Mouse (Mus musculus) hindbrain, embryonic 13.5 days (tissue): ENCODE measurements around the gene Dhx30. TPM values are rescaled to one million over a fixed set of nuclear protein-coding genes. Genes with fewer than 3 reads are reported as not detected.
"Not testable (repeated sequence)": the region's sequence is repeated elsewhere in the genome, so short reads cannot be mapped to it uniquely, and the experiment has no call there.

ENCODE experiments used
- ATAC-seq: fragments of 200-750 bp; cut with Nextera tagmentation; 2 replicates; pipeline ENCODE4 v1.8.0; 2017; ENCODE audit warnings: moderate TSS enrichment; ENCODE audit not compliant: low FRiP score
- H3K27ac ChIP-seq: fragments of 300-500 bp; sonication (generic); 2 replicates; pipeline ENCODE4 v1.5.1; 2015; ENCODE audit warnings: inconsistent platforms, mild to moderate bottlenecking, moderate library complexity
- H3K27me3 ChIP-seq: fragments of 300-500 bp; sonication (generic); 2 replicates; pipeline ENCODE4 v1.6.1; 2015; ENCODE audit warnings: mild to moderate bottlenecking, inconsistent platforms
- H3K36me3 ChIP-seq: fragments of 300-500 bp; sonication (generic); 2 replicates; pipeline ENCODE4 v1.6.1; 2015; ENCODE audit warnings: mild to moderate bottlenecking, inconsistent platforms
- H3K4me1 ChIP-seq: fragments of 300-500 bp; sonication (generic); replicated peaks from 2 replicates; pipeline ENCODE4 v1.6.1; 2015; ENCODE audit warnings: inconsistent platforms
- H3K4me2 ChIP-seq: fragments of 300-500 bp; sonication (generic); 2 replicates; pipeline ENCODE4 v1.6.1; 2015; ENCODE audit warnings: inconsistent platforms, mild to moderate bottlenecking, moderate library complexity
- H3K4me3 ChIP-seq: fragments of 300-500 bp; sonication (generic); 2 replicates; pipeline ENCODE4 v1.5.1; 2015; ENCODE audit warnings: mild to moderate bottlenecking, inconsistent platforms
- H3K9ac ChIP-seq: fragments of 300-500 bp; sonication (generic); 2 replicates; pipeline ENCODE4 v1.6.1; 2015; ENCODE audit warnings: mild to moderate bottlenecking, inconsistent platforms
- H3K9me3 ChIP-seq: fragments of 300-500 bp; sonication (generic); 2 replicates; pipeline ENCODE4 v1.6.1; 2016; ENCODE audit warnings: inconsistent platforms
- WGBS: fragments of 180-500 bp; shearing (Covaris S2); methylation state at CpG from one replicate; pipeline ENCODE4 v1.1.7; 2015; 5-methylcytosine and 5-hydroxymethylcytosine counted together
- polyA plus RNA-seq: library from polyadenylated mRNA; unstranded; fragments of >200 nt; fragmentation: Nextera tagmentation; extraction: Ambion mirVana; gene quantifications from 2 replicates; pipeline ENCODE4 v1.2.1, GENCODE M21; 2015

Dhx30 gene
- polyA plus RNA-seq: 186 and 189 TPM in 2 replicates

DNA sequence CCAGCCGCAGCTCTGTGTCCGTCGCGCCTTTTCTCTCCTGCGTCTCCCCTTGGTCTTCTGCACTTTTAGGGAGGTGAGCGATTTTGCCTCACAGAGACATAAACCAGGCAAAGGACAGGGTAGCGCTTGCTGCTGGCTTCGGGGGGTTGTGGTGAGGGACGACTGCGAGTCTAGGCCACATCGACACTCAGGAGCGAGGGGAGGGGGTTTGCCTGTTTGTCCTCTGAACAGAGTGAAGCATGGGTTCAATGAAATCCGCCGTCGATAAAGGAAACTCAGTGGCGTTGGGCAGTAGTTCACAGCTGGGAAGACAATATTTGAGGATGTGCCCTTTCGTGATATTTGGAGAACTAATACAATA, at the start of gene Dhx30:
Gene Dhx30, minus strand, starts transcription at position 52 of the 361 bp plus-strand sequence.
- ATAC-seq: peak; percentile 53
- Histone ChIP-seq H3K36me3 (peaks cover 17% of the 10 kb centered on the region), H3K9me3 (no peaks in the 10 kb centered on the region), H3K4me3 (peak within 1 kb of the TSS; percentile 88), H3K27me3 (no peaks in the 10 kb centered on the region), H3K4me2 (peak within 1 kb of the TSS; percentile 82), H3K4me1 (peaks cover 25% of the 10 kb centered on the region), H3K9ac (peak within 1 kb of the TSS; percentile 97), H3K27ac (peak within 1 kb of the TSS; percentile 98)
- WGBS: under 1% methylated on average over 17 of the region's 17 CpGs

DNA sequence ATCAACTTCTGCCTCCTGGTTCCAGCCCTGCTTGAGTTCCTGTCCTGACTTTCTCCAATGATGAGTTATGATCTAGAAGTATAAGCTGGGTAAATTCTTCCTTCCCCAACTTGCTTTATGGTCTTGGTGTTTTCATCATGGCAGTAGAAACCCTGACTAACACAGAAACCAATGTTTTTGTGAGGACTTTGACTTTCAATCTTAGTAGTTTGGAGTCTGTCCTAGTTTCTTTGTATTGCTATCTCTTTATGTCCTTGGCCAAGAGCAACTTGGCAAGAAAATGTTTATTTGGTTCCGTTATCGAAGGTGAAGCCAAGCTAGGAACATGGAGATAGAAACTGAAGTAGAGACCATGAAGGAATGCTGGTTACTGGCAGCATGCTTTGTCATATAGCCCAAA, 45.4 kb upstream of the Dhx30 start:
- H3K9me3 ChIP-seq: no peaks in the 10 kb centered on the region
- no peak for ATAC-seq
- no peak overlapping the region for H3K27ac ChIP-seq
- WGBS: 97% methylated on average over 2 of the region's 2 CpGs
- no peak overlapping the region for H3K4me2 ChIP-seq
- no peaks in the 10 kb centered on the region for H3K27me3 ChIP-seq
- H3K9ac ChIP-seq: no peak overlapping the region
- no peak overlapping the region for H3K4me3 ChIP-seq
- peaks cover 57% of the 10 kb centered on the region for H3K36me3 ChIP-seq
- H3K4me1 ChIP-seq: no peaks in the 10 kb centered on the region

DNA sequence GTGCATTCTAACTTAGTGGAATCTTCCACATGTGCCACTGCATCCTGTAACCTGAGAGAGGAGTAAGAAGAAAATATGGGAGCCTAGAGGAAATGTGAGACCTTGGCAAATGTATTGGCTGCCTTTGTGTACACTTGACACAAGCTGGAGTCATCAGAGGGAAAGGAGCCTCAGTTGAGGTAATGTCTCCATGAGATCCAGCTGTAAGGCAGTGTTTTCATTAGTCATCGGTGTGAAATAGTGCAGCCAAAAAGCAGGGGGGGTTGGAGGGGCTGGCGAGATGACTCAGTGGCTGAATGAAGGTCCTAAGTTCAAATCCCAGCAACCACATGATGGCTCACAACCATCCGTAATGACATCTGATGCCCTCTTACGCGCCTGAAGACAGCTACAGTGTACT, 44.8 kb upstream of the Dhx30 start:
- H3K4me2 ChIP-seq: no peak overlapping the region
- no peaks in the 10 kb centered on the region for H3K4me1 ChIP-seq
- H3K9ac ChIP-seq: no peak overlapping the region
- H3K27me3 ChIP-seq: no peaks in the 10 kb centered on the region
- 95% methylated on average over 5 of the region's 5 CpGs for WGBS
- ATAC-seq: no peak
- no peak overlapping the region for H3K27ac ChIP-seq
- H3K9me3 ChIP-seq: no peaks in the 10 kb centered on the region
- peaks cover 57% of the 10 kb centered on the region for H3K36me3 ChIP-seq
- no peak overlapping the region for H3K4me3 ChIP-seq

DNA sequence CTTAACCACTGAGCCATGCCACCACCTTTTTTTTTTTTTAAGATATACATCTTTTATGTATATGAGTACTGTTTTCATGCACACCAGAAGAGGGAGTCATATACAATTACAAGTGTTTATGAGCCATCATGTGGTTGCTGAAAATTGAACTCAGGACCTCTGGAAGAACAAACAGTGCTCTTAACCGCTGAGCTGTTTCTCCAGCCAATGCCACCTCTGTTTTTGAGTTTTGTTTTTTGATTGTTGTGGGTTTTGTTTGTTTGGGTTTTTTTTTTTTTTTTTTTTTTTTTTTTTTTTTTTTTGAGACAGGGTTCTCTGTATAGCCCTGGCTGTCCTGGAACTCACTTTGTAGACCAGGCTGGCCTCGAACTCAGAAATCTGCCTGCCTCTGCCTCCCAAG, 42.9 kb upstream of the Dhx30 start:
- not testable (repeated sequence) for H3K4me1 ChIP-seq, H3K4me2 ChIP-seq, H3K9ac ChIP-seq, H3K27me3 ChIP-seq, ATAC-seq, H3K9me3 ChIP-seq, H3K4me3 ChIP-seq, H3K27ac ChIP-seq
- WGBS: 98% methylated on average over 2 of the region's 2 CpGs
- peaks cover 55% of the 10 kb centered on the region for H3K36me3 ChIP-seq

DNA sequence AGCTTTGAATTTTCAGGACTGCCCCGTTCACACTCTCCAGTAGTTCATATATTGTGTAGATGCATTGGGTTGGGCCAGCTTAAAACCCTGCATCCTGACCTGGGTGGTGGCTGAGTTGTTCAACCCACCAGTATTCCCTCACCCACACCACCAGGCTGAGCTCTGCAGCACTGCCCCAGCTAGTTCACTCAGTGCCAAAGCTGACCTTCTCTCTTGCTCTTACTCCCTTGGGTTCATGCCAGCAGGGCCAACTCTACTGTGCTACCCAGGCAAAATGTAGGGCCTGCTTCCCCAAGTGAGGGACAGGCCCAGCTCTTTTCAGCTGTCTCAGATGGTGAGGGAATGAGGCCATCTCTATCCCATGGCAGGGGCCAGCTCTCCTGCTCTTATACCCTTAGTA, 41.4 kb upstream of the Dhx30 start:
- 91% methylated on average over 1 of the region's 1 CpGs for WGBS
- H3K36me3 ChIP-seq: peaks cover 59% of the 10 kb centered on the region
- no peak for ATAC-seq

DNA sequence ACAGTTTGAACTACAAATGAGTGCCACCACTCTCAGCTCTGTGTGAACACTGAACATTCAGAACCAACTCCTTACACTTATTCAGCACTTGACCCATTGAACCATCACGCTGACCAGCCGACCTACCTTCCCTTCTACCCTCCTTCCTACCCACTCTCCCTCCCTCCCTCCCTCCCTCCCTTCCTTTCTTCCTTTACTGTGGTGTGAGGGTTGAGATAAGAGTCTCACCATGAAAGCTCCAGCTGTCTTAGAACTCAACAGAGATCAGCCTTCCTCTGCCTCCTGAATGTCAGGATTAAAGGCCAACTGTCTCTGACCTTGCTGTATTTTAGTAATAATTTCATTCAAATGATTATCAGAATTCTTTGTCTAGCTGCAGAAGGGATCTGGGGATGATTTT, 31.0 kb upstream of the Dhx30 start:
- H3K36me3 ChIP-seq: peaks cover 63% of the 10 kb centered on the region

More for the DNA sequence above, 41.4 kb upstream of the Dhx30 start:
- no peaks in the 10 kb centered on the region for H3K9me3 ChIP-seq
- H3K4me3 ChIP-seq: no peak overlapping the region
- H3K4me1 ChIP-seq: no peaks in the 10 kb centered on the region
- no peak overlapping the region for H3K9ac ChIP-seq
- no peak overlapping the region for H3K27ac ChIP-seq
- no peak overlapping the region for H3K4me2 ChIP-seq
- H3K27me3 ChIP-seq: no peaks in the 10 kb centered on the region

DNA sequence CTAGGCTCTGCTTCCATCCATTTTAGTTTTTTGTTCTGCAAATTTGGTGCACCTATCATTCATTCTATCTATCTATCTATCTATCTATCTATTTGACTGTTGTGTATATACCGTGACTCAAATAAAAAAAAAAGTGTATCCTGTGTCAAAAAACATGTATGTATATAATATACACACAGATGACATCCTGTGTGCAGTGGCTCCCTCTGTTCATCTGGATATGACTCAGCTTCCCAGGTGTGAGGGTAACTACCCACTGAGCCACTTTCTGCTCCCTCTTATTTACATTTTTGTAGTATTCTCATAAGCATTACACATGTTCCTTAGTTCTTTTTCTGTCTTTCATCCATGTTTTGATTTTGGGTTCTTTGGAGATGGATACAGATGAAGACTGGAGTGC, 24.5 kb upstream of the Dhx30 start:
- 95% methylated on average over 1 of the region's 1 CpGs for WGBS
- Histone ChIP-seq H3K4me3 (no peak overlapping the region), H3K9me3 (no peaks in the 10 kb centered on the region), H3K36me3 (peaks cover 47% of the 10 kb centered on the region), H3K27me3 (no peaks in the 10 kb centered on the region), H3K4me1 (no peaks in the 10 kb centered on the region), H3K9ac (no peak overlapping the region), H3K27ac (no peak overlapping the region), H3K4me2 (no peak overlapping the region)
- no peak for ATAC-seq

More for the DNA sequence above, 31.0 kb upstream of the Dhx30 start:
- no peaks in the 10 kb centered on the region for H3K4me1 ChIP-seq
- H3K4me3 ChIP-seq: no peak overlapping the region
- no peak overlapping the region for H3K27ac ChIP-seq
- no peaks in the 10 kb centered on the region for H3K27me3 ChIP-seq
- 83% methylated on average over 2 of the region's 2 CpGs for WGBS
- no peaks in the 10 kb centered on the region for H3K9me3 ChIP-seq
- H3K4me2 ChIP-seq: no peak overlapping the region
- ATAC-seq: no peak
- no peak overlapping the region for H3K9ac ChIP-seq

DNA sequence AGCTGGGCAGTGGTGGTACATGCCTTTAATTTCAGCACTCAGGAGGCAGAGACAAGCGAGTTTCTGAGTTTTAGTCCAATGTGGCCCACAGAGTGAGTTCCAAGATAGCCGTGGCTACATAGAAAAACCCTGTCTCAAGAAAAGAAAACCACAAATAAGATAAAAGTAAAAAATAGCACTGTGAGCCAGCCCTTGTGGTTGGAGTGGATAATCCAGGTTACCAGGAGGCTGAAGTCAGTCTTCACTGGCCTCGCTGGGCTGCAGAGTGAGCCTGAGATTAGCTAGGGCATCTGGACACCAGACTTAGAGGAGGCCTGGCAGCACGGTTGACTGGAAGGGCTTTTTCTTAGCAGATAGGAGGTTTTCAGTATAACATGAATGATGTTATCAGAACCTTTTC, 21.5 kb upstream of the Dhx30 start:
- Histone ChIP-seq H3K4me1 (peaks cover 23% of the 10 kb centered on the region), H3K4me3 (no peak overlapping the region), H3K27ac (no peak overlapping the region), H3K4me2 (no peak overlapping the region), H3K27me3 (no peaks in the 10 kb centered on the region), H3K36me3 (peaks cover 58% of the 10 kb centered on the region), H3K9me3 (no peaks in the 10 kb centered on the region), H3K9ac (no peak overlapping the region)
- WGBS: 94% methylated on average over 4 of the region's 4 CpGs
- ATAC-seq: no peak

DNA sequence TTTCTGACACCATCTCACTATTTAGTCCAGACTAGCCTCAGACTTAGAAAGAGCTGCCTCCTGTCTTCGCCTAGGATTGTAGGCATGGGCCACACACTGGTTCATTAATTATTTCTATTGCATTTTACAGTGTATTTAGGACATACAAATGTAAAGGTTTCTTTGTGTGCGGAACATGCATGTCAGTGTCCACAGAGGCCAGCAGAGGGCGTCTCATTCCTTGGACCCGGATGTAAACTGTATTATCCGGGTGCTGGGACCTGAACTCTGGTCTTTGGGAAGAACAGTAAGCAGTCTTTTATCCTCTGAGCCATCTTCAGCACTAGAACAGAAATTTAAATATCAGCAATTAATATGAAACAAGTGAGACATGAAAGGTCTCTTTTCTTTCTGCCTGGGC, 16.5 kb upstream of the Dhx30 start:
- Histone ChIP-seq H3K9me3 (no peaks in the 10 kb centered on the region), H3K9ac (no peak overlapping the region), H3K4me3 (peak overlapping the region; percentile 84), H3K27me3 (no peaks in the 10 kb centered on the region), H3K4me1 (peaks cover 44% of the 10 kb centered on the region), H3K27ac (no peak overlapping the region), H3K4me2 (peak overlapping the region; percentile 62), H3K36me3 (peaks cover 24% of the 10 kb centered on the region)
- ATAC-seq: no peak
- 80% methylated on average over 5 of the region's 5 CpGs for WGBS

DNA sequence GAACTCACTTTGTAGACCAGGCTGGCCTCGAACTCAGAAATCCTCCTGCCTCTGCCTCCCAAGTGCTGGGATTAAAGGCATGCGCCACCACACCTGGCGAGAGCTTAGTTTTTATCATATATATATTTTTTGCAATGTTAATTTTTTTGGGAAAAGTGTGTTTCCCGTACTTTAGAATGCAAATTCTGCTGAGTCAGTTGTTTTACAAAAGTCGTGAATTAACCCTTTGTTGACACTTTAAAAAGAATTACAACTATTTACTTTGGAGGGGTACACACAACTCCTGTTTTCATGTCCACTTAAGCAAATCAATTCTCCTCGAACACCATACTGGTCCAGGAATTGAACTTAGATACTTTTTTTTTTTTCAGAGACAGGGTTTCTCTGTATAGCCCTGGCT, 15.3 kb upstream of the Dhx30 start:
- Histone ChIP-seq H3K4me2 (peak overlapping the region; percentile 62), H3K4me3 (peak overlapping the region; percentile 84), H3K36me3 (peaks cover 21% of the 10 kb centered on the region), H3K4me1 (peaks cover 44% of the 10 kb centered on the region), H3K9ac (no peak overlapping the region), H3K27me3 (no peaks in the 10 kb centered on the region), H3K27ac (no peak overlapping the region), H3K9me3 (no peaks in the 10 kb centered on the region)
- ATAC-seq: no peak
- WGBS: 61% methylated on average over 6 of the region's 6 CpGs

DNA sequence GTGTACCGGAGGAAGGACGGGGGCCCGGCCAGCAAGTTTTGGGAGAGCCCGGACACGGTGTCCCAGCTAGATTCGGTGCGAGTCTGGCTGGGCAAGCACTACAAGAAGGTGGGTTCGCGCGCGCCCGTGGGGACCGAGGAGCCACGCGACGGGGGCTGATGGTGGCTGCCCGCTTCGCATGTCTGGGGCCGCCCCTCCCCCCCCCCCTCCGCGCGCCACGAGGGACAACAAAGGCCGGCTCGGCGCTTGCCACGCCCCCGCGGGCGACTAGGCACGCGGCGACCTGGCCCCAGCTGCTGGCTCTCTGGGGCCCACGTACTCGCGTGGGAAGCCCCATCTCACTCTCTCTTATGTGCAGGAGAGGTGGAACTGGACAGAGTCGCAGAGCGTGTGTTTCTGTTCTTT, 14.6 kb upstream of the Dhx30 start:
- under 1% methylated on average over 29 of the region's 38 CpGs for WGBS

DNA sequence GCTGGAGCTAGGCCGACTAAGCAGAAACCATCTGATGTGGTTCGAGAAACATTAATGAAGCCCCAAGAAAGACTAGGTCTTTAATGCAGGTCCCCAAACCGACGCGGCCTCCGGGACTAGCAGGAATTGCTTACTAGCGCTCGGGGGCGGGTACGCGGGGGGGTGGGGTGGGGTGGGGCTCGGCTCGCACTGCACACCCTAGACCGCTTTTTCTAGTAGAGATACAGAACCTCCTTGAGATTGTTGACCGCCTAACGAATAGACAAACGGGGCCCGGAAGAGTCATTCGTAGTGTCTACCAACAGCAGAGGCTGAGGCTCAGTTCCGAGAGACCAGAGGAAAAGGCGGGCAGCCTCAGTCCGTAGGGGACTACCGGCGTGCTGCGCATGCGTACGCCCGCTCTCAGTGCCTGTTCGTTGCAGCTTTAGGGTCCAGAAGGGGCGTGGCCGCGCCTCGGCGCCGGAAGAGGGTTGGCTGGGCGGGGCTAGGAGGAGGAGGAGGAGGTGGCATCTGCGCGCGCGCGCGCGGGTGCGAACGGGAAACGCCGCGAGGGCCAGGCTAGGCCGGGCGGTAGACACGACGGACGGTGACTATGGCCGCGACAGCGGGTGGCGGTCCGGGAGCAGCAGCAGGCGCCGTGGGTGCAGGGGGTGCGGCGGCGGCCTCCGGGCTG, 14.0 kb upstream of the Dhx30 start:
- Histone ChIP-seq H3K4me1 (peaks cover 44% of the 10 kb centered on the region), H3K4me2 (peak overlapping the region; percentile 62), H3K36me3 (peaks cover 16% of the 10 kb centered on the region), H3K27ac (peak overlapping the region; percentile 91), H3K9ac (peak overlapping the region; percentile 94), H3K4me3 (peak overlapping the region; percentile 84), H3K9me3 (no peaks in the 10 kb centered on the region), H3K27me3 (no peaks in the 10 kb centered on the region)
- peak; percentile 97 for ATAC-seq
- under 1% methylated on average over 64 of the region's 64 CpGs for WGBS

More for the DNA sequence above, 14.6 kb upstream of the Dhx30 start:
- Histone ChIP-seq H3K4me1 (peaks cover 44% of the 10 kb centered on the region), H3K9me3 (no peaks in the 10 kb centered on the region), H3K4me3 (peak overlapping the region; percentile 84), H3K4me2 (peak overlapping the region; percentile 62), H3K36me3 (peaks cover 20% of the 10 kb centered on the region), H3K27me3 (no peaks in the 10 kb centered on the region), H3K9ac (peak overlapping the region; percentile 94), H3K27ac (peak overlapping the region; percentile 91)
- peak; percentile 78 for ATAC-seq

DNA sequence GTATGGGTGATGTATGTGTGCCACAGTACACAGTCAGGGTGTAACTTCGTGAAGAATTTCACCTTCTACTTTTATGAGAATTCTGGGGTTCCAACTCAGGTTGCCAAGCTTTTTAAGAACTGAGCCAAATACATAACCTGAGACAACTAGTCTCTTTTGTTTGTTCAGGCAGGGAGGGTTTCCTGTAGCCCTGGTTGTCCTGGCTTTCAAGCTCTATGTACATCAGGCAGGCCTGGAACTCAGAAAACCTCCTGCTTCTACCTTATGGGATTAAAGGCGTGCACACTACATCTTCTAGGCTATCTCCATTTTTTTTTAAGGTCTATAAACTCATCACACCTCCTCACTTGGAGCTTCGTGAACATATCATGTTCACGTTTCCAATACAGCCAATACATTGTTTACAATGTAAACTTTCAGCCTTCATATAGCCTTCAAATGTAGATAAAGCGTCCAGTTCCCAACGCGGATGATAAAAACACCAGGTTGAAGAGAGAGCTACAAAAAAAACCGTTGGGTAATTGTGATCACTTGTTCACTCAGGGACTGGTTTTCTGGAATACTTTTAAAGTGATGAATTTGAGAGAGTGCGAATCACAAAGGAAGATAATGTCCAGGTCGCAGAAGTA, 13.4 kb upstream of the Dhx30 start:
- Histone ChIP-seq H3K27me3 (no peaks in the 10 kb centered on the region), H3K9ac (peak overlapping the region; percentile 94), H3K36me3 (peaks cover 10% of the 10 kb centered on the region), H3K4me3 (peak overlapping the region; percentile 84), H3K9me3 (no peaks in the 10 kb centered on the region), H3K27ac (peak overlapping the region; percentile 91), H3K4me1 (peaks cover 40% of the 10 kb centered on the region), H3K4me2 (peak overlapping the region; percentile 62)
- WGBS: 33% methylated on average over 10 of the region's 10 CpGs
- ATAC-seq: no peak
